Mouse (Mus musculus): ENCODE data around the gene Vps13d. TPM values are rescaled to one million over a fixed set of nuclear protein-coding genes. Genes with fewer than 3 reads are reported as not detected.

Gene Vps13d
- total RNA-seq, 2 experiments from 2014 or later = 37.1 to 59.8 TPM

- ATAC-seq (replicated peaks; ENCODE audit: low FRiP score, low TSS enrichment, poor library complexity, severe bottlenecking) = no peak
Observed at GRCm38 (mm10) chr4:144930366-144930765, 264.4 kb downstream of the Vps13d start.

DNA sequence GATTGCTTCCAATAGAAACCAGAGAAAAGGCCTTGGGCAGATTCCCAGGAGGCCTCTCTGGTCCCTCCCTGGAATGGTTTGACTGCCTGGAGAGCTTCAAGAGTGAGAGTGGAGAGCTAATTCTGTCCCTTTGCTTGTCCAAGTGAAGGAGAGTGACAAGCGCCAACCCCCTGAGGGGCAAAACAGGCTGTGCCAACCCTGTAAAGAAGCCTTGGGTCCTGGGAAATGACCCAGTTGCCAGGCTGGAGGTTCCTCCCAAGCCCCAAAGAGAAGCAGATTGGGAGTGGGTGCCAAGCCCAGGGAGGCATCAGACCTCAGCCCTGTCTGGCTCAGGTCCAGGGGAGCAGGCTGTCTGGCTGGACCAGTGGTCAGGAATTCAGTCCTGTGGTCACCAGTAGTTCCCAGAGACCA lies 265.0 kb downstream of the Vps13d start:
- ATAC-seq (replicated peaks; ENCODE audit: low FRiP score, low TSS enrichment, poor library complexity, severe bottlenecking) = no peak

GRCm38 (mm10) chr4:144928693-144929436 lies 265.9 kb downstream of the Vps13d start:
- ATAC-seq (replicated peaks; ENCODE audit: low FRiP score, low TSS enrichment, poor library complexity, severe bottlenecking) = no peak

Other genes starting within 250 kb of the Vps13d start
- 2.3 and 4.9 TPM in 2 replicates for gene Tnfrsf1b, start 51.9 kb upstream of the Vps13d start, total RNA-seq (2014; fragmentation: Nextera tagmentation)
- 1.9 and 3.7 TPM in 2 replicates for gene Tnfrsf1b, start 51.9 kb upstream of the Vps13d start, total RNA-seq (2017)
- 0.31 TPM in 1 of 2 replicates, not detected in the other for gene Tnfrsf8, start 120.2 kb upstream of the Vps13d start, total RNA-seq (2014; fragmentation: Nextera tagmentation)
- not detected in 2 replicates for gene Tnfrsf8, start 120.2 kb upstream of the Vps13d start, total RNA-seq (2017)

Data from megakaryocyte-erythroid progenitor cell, adult 5-6 weeks (primary cell).